Mouse (Mus musculus): ENCODE measurements at regions not wholly inside any gene's neighbourhood (a gene's known extent, or its start where the extent isn't known, plus 50 kb on each side); places are given as distances from the start of the nearest gene placed in this dataset.

DNA sequence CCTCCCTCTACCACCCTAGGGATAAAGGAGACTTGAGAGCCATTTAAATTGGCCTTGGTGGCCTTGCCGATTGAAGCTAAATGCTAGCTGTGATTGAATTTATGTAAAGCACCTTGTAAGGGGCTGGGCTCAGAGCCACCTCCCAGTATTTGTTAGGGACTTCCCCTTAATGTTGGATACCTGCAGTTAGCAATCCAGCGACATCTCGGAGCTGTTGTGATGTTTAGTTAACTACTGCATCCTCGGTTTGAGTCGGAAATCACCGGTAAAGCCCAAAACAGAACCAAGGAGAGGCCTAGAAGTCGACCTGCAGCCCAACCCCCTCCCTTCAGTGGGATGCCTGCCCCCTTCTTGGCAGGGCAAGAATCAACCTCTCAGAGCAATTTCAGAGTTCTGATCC is 236.3 kb downstream of the Cd83 start:
- 60% methylated on average over 7 of the region's 7 CpGs for WGBS (ENCODE audit: missing documents)
- H3K36me3 ChIP-seq (ENCODE audit: inconsistent target), result no peaks in the 10 kb centered on the region
- no peaks in the 10 kb centered on the region for H3K79me2 ChIP-seq (ENCODE audit: inconsistent target)
- H3K4me3 ChIP-seq (ENCODE audit: inconsistent target), result no peak overlapping the region
- H3K27ac ChIP-seq, result no peak overlapping the region

DNA sequence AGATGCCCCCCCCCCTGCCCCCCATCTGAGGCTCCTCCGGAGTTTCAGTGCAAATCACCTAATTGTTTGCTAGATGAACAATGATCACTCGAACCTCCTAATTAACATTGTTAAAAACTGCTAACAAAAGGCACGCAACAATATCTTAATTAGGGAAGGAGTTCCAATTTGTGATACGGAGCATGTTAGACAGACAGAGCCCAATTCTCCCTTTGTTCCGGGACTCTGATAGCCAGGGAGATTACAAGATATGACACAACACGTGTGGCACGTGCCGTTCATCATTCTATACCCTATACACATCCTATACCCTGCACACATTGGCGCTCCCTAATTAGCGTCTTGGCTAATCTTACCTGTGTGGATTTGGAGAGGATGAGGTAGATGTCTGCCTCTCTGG is 237.5 kb downstream of the Cd83 start:
- no peaks in the 10 kb centered on the region for H3K79me2 ChIP-seq (ENCODE audit: inconsistent target)
- H3K36me3 ChIP-seq (ENCODE audit: inconsistent target), result no peaks in the 10 kb centered on the region
- no peak overlapping the region for H3K27ac ChIP-seq
- no peak overlapping the region for H3K4me3 ChIP-seq (ENCODE audit: inconsistent target)
- WGBS (ENCODE audit: missing documents), result 90% methylated on average over 9 of the region's 10 CpGs

DNA sequence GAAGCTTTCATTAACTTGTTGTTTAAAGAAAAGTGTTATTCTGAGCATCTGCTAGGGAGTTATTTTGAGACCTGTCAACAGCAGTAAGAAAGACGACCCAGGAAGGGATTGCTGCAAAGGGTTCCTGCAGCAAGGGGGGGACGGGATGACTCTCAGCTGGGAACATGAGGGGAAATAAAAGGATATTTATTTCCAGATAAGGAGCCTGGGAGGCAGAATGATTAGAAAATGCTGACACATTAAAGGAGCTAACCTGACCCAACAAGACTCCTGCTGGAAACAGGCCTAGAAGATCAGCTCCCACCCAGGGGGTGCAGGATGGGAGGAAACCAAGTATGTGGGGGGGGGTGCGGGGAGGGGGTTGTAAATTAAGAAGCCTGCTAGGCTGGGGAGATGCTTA is 240.0 kb downstream of the Cd83 start:
- H3K27ac ChIP-seq, result no peak overlapping the region
- 67% methylated on average over 3 of the region's 3 CpGs for WGBS (ENCODE audit: missing documents)
- H3K4me3 ChIP-seq (ENCODE audit: inconsistent target), result no peak overlapping the region
- no peaks in the 10 kb centered on the region for H3K36me3 ChIP-seq (ENCODE audit: inconsistent target)
- H3K79me2 ChIP-seq (ENCODE audit: inconsistent target), result no peaks in the 10 kb centered on the region

DNA sequence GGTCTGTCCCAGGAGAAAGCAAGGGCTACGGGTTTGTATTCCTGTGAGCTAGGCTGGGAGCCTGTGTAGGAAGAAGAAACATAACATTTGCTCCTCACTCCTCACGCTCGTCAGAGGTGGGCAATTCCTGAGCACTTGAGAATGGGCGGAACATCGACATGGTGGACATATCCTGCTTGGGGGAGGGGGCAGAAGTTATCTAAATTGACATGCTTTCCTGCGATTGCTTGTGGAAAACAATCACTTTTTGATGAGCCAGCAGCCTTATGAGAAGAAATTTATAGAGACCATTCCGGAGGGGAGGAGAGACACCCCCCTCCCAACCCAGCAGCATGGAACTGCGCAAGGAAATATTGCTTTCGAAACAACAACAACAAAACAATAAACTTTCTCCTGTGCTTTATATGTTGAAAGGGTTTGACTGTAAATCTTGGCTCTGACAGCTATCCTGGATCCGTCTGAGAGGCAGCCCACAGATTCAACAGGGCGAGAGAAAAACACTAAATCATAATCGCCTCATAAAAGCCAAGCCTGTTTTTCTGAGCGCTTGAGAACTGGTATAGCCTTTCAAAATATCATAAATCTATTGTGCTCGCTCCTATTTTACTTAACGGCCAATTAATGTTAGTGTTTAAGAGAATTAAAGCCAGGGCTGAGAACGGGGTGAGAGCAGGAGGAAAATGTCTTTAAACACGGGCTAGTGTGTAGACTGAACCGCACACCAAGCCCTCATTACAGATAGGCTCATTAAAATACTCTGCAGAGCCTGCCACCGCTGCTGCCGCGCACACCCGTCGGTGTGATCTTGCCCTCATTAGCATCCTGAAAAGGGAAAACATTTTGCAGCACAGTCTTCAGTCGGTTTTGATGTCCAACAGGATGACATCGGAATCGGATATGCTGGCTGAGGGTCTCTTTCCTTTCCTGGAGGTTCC is 242.0 kb downstream of the Cd83 start:
- Histone ChIP-seq H3K79me2 (ENCODE audit: inconsistent target) (no peaks in the 10 kb centered on the region), H3K27ac (no peak overlapping the region), H3K36me3 (ENCODE audit: inconsistent target) (no peaks in the 10 kb centered on the region), H3K4me3 (ENCODE audit: inconsistent target) (no peak overlapping the region)
- WGBS (ENCODE audit: missing documents), result 17% methylated on average over 26 of the region's 26 CpGs

DNA sequence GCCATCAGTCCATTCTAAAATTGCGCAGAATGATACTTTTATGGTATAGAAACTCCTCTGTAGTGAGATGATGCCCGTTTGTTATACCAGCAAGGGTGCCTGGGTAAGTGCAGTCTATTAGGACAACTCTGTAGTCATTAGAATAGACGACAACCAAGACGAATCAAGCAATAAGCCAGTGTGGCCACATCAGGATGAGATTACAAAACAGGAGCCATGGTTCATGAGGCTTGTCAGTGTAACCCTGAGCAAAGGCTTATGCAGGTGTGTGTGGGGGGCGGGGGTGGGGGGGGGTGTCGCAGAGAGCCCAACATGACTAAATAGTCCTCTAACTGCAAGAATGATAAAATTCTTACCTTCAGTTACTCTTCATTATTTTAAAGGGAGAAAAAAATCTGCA is 243.5 kb downstream of the Cd83 start:
- no peaks in the 10 kb centered on the region for H3K79me2 ChIP-seq (ENCODE audit: inconsistent target)
- H3K27ac ChIP-seq, result no peak overlapping the region
- no peaks in the 10 kb centered on the region for H3K36me3 ChIP-seq (ENCODE audit: inconsistent target)
- WGBS (ENCODE audit: missing documents), result 91% methylated on average over 6 of the region's 6 CpGs
- H3K4me3 ChIP-seq (ENCODE audit: inconsistent target), result no peak overlapping the region

DNA sequence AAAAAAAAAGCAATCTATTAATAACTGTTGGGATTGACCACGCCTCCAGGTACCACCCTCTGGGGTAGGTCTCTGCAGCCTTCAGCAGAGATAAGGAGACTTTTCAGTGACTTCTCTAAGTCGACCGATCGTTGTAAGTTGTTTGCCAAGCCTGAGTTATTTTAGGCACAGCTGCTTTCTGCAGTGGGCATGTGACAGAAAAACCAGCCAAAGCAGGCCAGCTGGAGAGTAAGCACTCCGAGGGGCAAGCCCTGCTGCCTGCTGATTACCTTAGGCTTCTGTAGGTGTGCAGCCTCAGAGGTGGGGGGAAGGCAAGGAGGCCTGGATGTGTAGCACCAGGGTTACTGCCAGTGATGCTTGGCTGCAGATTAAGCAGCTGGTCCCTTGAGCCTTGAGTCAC is 246.0 kb downstream of the Cd83 start:
- Histone ChIP-seq H3K27ac (no peak overlapping the region), H3K4me3 (ENCODE audit: inconsistent target) (no peak overlapping the region), H3K36me3 (ENCODE audit: inconsistent target) (no peaks in the 10 kb centered on the region), H3K79me2 (ENCODE audit: inconsistent target) (no peaks in the 10 kb centered on the region)
- WGBS (ENCODE audit: missing documents), result 26% methylated on average over 5 of the region's 5 CpGs

DNA sequence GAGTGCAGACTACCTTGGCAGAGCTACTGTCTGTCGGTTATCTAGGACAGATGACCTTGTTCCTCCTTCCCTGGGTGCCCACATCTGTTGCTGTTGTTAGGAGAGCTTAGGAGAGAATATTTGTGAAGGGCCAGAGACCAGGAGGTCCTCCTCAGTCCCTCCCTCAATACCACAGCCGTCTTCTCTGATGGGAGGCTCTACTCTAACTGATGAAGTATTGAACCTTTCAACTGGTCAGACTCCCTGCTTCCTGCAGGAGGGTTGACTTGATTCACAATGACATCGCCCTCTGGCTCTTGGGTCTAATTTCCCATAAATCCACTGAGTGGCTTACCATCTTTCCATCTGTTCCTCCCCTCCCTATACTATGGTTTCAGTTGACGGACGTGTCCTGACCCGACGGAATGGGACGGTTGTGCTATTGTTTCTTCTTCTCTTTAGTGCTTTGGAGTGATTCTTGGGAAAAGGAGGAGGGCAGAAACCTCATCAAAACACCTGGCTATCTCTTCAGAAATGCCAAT is 253.3 kb downstream of the Cd83 start:
- no peaks in the 10 kb centered on the region for H3K79me2 ChIP-seq (ENCODE audit: inconsistent target)
- H3K4me3 ChIP-seq (ENCODE audit: inconsistent target), result no peak overlapping the region
- no peaks in the 10 kb centered on the region for H3K36me3 ChIP-seq (ENCODE audit: inconsistent target)
- 97% methylated on average over 8 of the region's 8 CpGs for WGBS (ENCODE audit: missing documents)
- H3K27ac ChIP-seq, result no peak overlapping the region

DNA sequence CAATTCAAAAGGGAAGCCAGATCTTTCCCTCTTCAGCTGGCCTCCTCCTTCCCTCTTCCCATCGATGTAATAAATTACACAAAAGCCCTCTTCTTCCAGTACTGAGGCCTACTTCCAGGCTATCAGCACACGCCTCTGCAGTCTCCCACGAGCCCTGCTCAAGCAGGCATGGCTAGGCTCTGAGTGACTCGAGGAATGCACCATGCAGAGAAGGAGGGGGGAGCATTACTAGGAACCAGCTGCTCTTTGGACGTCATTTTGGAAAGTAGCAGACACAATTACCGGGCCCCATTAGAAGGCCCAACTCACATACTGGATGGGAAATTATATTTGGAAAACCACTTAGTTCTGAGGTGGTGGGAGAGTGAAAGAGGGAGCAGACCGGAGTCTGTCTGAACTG is 253.7 kb downstream of the Cd83 start:
- H3K36me3 ChIP-seq (ENCODE audit: inconsistent target), result no peaks in the 10 kb centered on the region
- H3K79me2 ChIP-seq (ENCODE audit: inconsistent target), result no peaks in the 10 kb centered on the region
- no peak overlapping the region for H3K27ac ChIP-seq
- H3K4me3 ChIP-seq (ENCODE audit: inconsistent target), result no peak overlapping the region
- 85% methylated on average over 7 of the region's 7 CpGs for WGBS (ENCODE audit: missing documents)

DNA sequence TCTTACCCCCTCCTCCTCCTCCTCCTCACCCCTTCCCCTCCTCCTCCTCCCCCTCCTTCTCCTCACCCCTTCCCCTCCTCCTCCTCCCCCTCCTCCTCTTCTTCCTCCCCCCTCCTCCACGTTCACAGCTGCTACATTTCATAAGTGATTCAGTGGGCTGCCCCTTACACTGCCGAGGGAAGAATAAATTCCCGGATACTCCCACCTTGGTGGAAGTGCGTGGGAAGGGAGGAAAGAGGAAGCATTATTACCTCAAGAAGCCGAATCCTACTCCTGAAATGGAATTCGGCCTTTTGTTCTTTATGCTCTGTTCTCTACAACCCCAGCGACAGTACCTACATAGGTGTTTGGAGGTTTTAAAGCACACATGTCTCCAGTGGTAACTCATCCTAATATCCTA is 256.1 kb downstream of the Cd83 start:
- Histone ChIP-seq H3K4me3 (ENCODE audit: inconsistent target) (no peak overlapping the region), H3K36me3 (ENCODE audit: inconsistent target) (no peaks in the 10 kb centered on the region), H3K79me2 (ENCODE audit: inconsistent target) (no peaks in the 10 kb centered on the region), H3K27ac (no peak overlapping the region)
- WGBS (ENCODE audit: missing documents), result 92% methylated on average over 7 of the region's 7 CpGs

DNA sequence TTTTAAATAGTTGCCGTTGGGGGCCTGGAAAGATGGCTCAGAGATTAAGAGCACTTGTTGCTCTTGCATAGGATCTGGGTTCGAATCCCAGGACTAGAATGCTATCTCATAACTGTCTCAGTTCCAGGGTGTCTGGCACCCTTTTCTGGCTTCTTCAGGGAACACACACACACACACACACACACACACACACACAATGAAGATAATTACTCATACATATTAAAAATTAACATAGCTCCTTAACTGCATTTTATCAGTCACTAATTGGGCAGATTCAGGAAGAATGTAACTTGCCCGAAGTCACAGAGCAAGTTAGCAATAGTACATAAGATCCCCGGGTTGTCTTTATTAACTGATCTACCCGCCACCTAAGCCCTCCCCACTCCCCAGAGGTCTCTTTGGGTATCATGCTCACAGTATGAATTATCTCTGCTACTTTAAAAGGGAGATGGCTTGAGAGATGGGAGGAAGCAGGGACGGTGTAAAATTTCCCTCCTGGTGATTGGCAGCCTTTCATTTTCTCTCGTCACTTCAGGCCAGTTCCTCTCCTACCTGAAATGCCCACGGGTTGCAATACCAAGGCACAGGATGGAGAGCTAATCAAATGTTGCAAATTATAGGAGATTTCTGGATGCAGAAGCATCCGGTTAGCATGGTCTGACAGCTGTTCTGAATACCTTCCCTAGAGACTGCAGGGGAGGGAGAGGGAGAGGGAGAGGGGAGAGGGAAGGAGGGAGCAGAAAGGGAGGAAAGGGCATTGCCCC is 258.3 kb downstream of the Cd83 start:
- Histone ChIP-seq H3K4me3 (ENCODE audit: inconsistent target) (no peak overlapping the region), H3K27ac (no peak overlapping the region), H3K79me2 (ENCODE audit: inconsistent target) (no peaks in the 10 kb centered on the region), H3K36me3 (ENCODE audit: inconsistent target) (no peaks in the 10 kb centered on the region)
- 85% methylated on average over 9 of the region's 9 CpGs for WGBS (ENCODE audit: missing documents)

DNA sequence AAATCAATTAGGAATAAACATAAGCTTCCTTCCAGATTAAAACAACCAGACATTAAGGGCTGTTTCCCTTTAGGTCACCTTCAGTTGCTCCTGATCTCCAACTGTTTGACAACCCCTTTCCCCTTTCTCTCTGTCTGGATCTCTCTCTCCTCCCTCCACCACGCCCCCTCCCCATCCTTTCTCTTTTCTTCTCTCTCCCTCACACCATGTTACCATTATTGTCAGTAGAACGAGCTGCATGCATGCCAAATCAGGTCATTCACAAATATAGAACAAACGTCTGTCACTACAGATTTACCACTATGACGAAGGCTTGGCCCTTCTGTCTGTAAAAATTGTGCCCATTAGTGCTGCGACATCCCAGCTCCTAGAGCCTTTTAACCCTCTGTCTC is 258.9 kb downstream of the Cd83 start:
- Histone ChIP-seq H3K79me2 (ENCODE audit: inconsistent target) (no peaks in the 10 kb centered on the region), H3K4me3 (ENCODE audit: inconsistent target) (no peak overlapping the region), H3K36me3 (ENCODE audit: inconsistent target) (no peaks in the 10 kb centered on the region), H3K27ac (no peak overlapping the region)
- 90% methylated on average over 5 of the region's 5 CpGs for WGBS (ENCODE audit: missing documents)

DNA sequence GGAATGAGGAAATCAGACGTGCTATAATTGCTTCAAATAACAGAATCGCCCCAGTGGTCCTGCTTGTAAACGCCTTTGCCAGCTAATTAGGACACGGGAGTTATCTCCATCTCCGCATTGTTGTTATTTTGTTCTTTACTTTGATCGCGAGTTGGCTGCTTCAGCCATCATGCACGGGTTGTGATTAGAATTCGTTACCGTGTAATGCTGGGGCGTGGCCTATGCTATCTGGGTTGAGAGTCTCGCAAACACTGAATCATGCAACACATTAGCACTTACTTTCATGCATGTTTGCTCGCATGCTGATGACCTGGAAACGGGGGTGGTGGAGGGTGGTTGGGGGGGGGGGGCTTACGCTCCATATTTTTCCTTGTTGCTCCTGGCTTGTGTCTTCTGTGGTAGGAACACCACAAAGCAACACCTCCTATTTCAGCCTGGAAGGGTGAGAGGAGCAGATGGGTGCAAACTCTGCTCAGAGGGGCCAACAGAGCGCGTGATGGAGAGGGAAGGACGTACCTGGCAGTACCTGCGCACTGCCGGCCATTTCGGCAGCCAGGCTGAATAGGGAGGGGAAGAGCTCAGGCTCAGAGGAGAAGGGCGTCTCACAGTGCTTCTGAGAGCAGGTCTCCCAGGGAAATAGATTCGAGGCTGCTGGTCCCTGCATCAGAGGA is 260.1 kb downstream of the Cd83 start:
- Histone ChIP-seq H3K36me3 (ENCODE audit: inconsistent target) (no peaks in the 10 kb centered on the region), H3K27ac (no peak overlapping the region), H3K4me3 (ENCODE audit: inconsistent target) (no peak overlapping the region), H3K79me2 (ENCODE audit: inconsistent target) (no peaks in the 10 kb centered on the region)
- WGBS (ENCODE audit: missing documents), result 92% methylated on average over 23 of the region's 23 CpGs

DNA sequence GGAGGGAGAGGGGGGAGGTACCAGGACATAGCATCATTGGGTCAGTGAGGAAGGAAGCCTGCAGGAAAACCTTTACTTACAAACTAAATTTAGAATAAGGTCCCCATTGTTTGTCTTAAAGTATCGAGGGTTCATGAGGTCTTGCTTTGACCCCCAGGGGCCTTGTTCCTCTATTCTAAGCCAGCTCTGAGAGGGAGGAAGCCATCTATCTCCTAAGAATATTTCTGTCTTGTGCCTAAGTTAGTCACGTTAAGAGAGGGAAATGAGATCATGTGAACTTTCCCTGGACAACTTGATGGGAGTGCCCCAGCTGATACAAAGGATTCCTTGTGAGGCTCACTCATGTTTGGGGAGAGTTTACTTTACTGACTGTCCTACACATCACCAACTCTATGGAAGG is 261.9 kb downstream of the Cd83 start:
- WGBS (ENCODE audit: missing documents), result 15% methylated on average over 2 of the region's 2 CpGs
- H3K27ac ChIP-seq, result no peak overlapping the region

DNA sequence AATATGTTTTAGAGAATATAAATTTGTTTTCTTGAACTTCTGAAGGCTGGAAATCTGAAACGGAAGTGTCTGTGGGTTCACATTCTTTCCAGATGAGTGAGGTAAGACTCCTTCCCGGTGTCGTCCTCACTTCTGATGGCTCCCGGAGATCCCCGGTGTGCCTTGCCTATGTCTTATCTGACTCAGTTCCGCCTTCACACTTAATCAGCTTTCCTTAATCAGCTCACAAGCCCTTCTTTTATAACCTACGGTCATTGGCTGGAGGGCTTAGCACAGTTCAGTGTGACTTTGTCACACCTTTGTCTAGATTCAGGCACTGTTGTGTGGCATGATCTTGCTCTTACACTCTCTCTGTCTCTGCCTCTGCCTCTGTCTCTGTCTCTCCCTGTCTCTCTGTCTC is 269.6 kb downstream of the Cd83 start:
- H3K27ac ChIP-seq, result no peak overlapping the region
- WGBS (ENCODE audit: missing documents), result 77% methylated on average over 5 of the region's 7 CpGs
- no peak overlapping the region for H3K4me3 ChIP-seq (ENCODE audit: inconsistent target)
- no peaks in the 10 kb centered on the region for H3K36me3 ChIP-seq (ENCODE audit: inconsistent target)
- no peaks in the 10 kb centered on the region for H3K79me2 ChIP-seq (ENCODE audit: inconsistent target)

More for the DNA sequence above, 261.9 kb downstream of the Cd83 start:
- no peaks in the 10 kb centered on the region for H3K79me2 ChIP-seq (ENCODE audit: inconsistent target)
- H3K36me3 ChIP-seq (ENCODE audit: inconsistent target), result no peaks in the 10 kb centered on the region
- H3K4me3 ChIP-seq (ENCODE audit: inconsistent target), result no peak overlapping the region

Measured in macrophage (primary cell).